Mouse (Mus musculus): ENCODE measurements around the gene Chic2. TPM values are rescaled to one million over a fixed set of nuclear protein-coding genes. Genes with fewer than 3 reads are reported as not detected.

The Chic2 gene
- polyA plus RNA-seq, 1 experiment from 2014 or later = 37.8 TPM

GRCm38 (mm10) chr5:74994947-74995346 is 49.6 kb downstream of the Chic2 start:
- peaks cover 12% of the 10 kb centered on the region for H3K9me3 ChIP-seq
- H3K4me3 ChIP-seq = no peak overlapping the region
- WGBS = 69% methylated on average over 8 of the region's 8 CpGs
- H3K36me3 ChIP-seq = peaks cover 35% of the 10 kb centered on the region
- H3K4me1 ChIP-seq = peaks cover 7% of the 10 kb centered on the region; the same call in 1 of the 2 replicates
- no peaks in the 10 kb centered on the region for H3K27me3 ChIP-seq (ENCODE audit: insufficient read depth, poor library complexity, severe bottlenecking)
- no peak overlapping the region for H3K27ac ChIP-seq
- no peak for DNase-seq (ENCODE audit: low spot score)

- WGBS = 67% methylated on average over 5 of the region's 5 CpGs
- Histone ChIP-seq H3K4me1 (peaks cover 15% of the 10 kb centered on the region), H3K36me3 (no peaks in the 10 kb centered on the region; the same call in 1 of the 2 replicates), H3K27ac (no peak overlapping the region), H3K27me3 (ENCODE audit: insufficient read depth, poor library complexity, severe bottlenecking) (peaks cover 13% of the 10 kb centered on the region; the same call in 1 of the 2 replicates), H3K4me3 (no peak overlapping the region), H3K9me3 (no peaks in the 10 kb centered on the region)
- no peak for DNase-seq (ENCODE audit: low spot score)
These were observed 60.5 kb downstream of the Chic2 start for GRCm38 (mm10) chr5:74984101-74984500.

GRCm38 (mm10) chr5:74980574-74980973 is 64.0 kb downstream of the Chic2 start:
- no peak overlapping the region for H3K27ac ChIP-seq
- H3K27me3 ChIP-seq (ENCODE audit: insufficient read depth, poor library complexity, severe bottlenecking) = peaks cover 23% of the 10 kb centered on the region
- DNase-seq (ENCODE audit: low spot score) = no peak
- H3K36me3 ChIP-seq = no peaks in the 10 kb centered on the region
- 75% methylated on average over 4 of the region's 4 CpGs for WGBS
- H3K9me3 ChIP-seq = no peaks in the 10 kb centered on the region
- H3K4me1 ChIP-seq = peaks cover 15% of the 10 kb centered on the region
- H3K4me3 ChIP-seq = no peak overlapping the region

- no peaks in the 10 kb centered on the region for H3K36me3 ChIP-seq
- H3K4me3 ChIP-seq = no peak overlapping the region
- H3K4me1 ChIP-seq = peaks cover 17% of the 10 kb centered on the region
- H3K27ac ChIP-seq = no peak overlapping the region
- DNase-seq (ENCODE audit: low spot score) = no peak
- WGBS = 15% methylated on average over 7 of the region's 7 CpGs
- peaks cover 23% of the 10 kb centered on the region for H3K27me3 ChIP-seq (ENCODE audit: insufficient read depth, poor library complexity, severe bottlenecking)
- H3K9me3 ChIP-seq = no peaks in the 10 kb centered on the region
These were observed 64.4 kb downstream of the Chic2 start for GRCm38 (mm10) chr5:74980154-74980553.

- no peaks in the 10 kb centered on the region for H3K36me3 ChIP-seq
- peaks cover 23% of the 10 kb centered on the region for H3K27me3 ChIP-seq (ENCODE audit: insufficient read depth, poor library complexity, severe bottlenecking)
- H3K9me3 ChIP-seq = no peaks in the 10 kb centered on the region
- H3K4me1 ChIP-seq = peaks cover 22% of the 10 kb centered on the region
- peak overlapping the region; percentile 23; the same call in 1 of the 2 replicates for H3K27ac ChIP-seq
- no peak overlapping the region for H3K4me3 ChIP-seq
- DNase-seq (ENCODE audit: low spot score) = no peak
- 39% methylated on average over 7 of the region's 7 CpGs for WGBS
These were observed 65.0 kb downstream of the Chic2 start for GRCm38 (mm10) chr5:74979586-74979985.

GRCm38 (mm10) chr5:74975507-74975906 is 69.1 kb downstream of the Chic2 start:
- 92% methylated on average over 7 of the region's 7 CpGs for WGBS
- DNase-seq (ENCODE audit: low spot score) = no peak
- Histone ChIP-seq H3K27ac (no peak overlapping the region; the same call in 1 of the 2 replicates), H3K27me3 (ENCODE audit: insufficient read depth, poor library complexity, severe bottlenecking) (peaks cover 19% of the 10 kb centered on the region), H3K36me3 (no peaks in the 10 kb centered on the region), H3K4me3 (no peak overlapping the region), H3K4me1 (peaks cover 26% of the 10 kb centered on the region), H3K9me3 (no peaks in the 10 kb centered on the region)

- Histone ChIP-seq H3K27me3 (ENCODE audit: insufficient read depth, poor library complexity, severe bottlenecking) (peaks cover 19% of the 10 kb centered on the region), H3K4me1 (peaks cover 23% of the 10 kb centered on the region), H3K36me3 (no peaks in the 10 kb centered on the region), H3K9me3 (no peaks in the 10 kb centered on the region), H3K27ac (peak overlapping the region; percentile 71), H3K4me3 (no peak overlapping the region)
- peak; percentile 77 for DNase-seq (ENCODE audit: low spot score)
- WGBS = 40% methylated on average over 12 of the region's 12 CpGs
These were observed 69.7 kb downstream of the Chic2 start for GRCm38 (mm10) chr5:74974726-74975411.

GRCm38 (mm10) chr5:74974061-74974581 is 70.5 kb downstream of the Chic2 start:
- H3K27ac ChIP-seq = peak overlapping the region; percentile 71
- no peaks in the 10 kb centered on the region for H3K9me3 ChIP-seq
- H3K4me1 ChIP-seq = peaks cover 17% of the 10 kb centered on the region
- no peak for DNase-seq (ENCODE audit: low spot score)
- whole genome bisulfite sequencing = 57% methylated on average over 22 of the region's 22 CpGs
- no peaks in the 10 kb centered on the region for H3K36me3 ChIP-seq
- peaks cover 16% of the 10 kb centered on the region for H3K27me3 ChIP-seq (ENCODE audit: insufficient read depth, poor library complexity, severe bottlenecking)
- no peak overlapping the region for H3K4me3 ChIP-seq

- H3K4me1 ChIP-seq = peaks cover 17% of the 10 kb centered on the region
- H3K27ac ChIP-seq = no peak overlapping the region
- no peaks in the 10 kb centered on the region for H3K36me3 ChIP-seq
- no peaks in the 10 kb centered on the region for H3K9me3 ChIP-seq
- WGBS = 74% methylated on average over 7 of the region's 7 CpGs
- no peak overlapping the region for H3K4me3 ChIP-seq
- DNase-seq (ENCODE audit: low spot score) = no peak
- H3K27me3 ChIP-seq (ENCODE audit: insufficient read depth, poor library complexity, severe bottlenecking) = peaks cover 9% of the 10 kb centered on the region; the same call in 1 of the 2 replicates
These were observed 73.2 kb downstream of the Chic2 start for GRCm38 (mm10) chr5:74971418-74971817.

- no peak for DNase-seq (ENCODE audit: low spot score)
- peaks cover 7% of the 10 kb centered on the region for H3K4me1 ChIP-seq
- no peaks in the 10 kb centered on the region for H3K9me3 ChIP-seq
- H3K27ac ChIP-seq = no peak overlapping the region
- peaks cover 14% of the 10 kb centered on the region; the same call in 1 of the 2 replicates for H3K27me3 ChIP-seq (ENCODE audit: insufficient read depth, poor library complexity, severe bottlenecking)
- WGBS = 89% methylated on average over 6 of the region's 6 CpGs
- H3K36me3 ChIP-seq = no peaks in the 10 kb centered on the region
- no peak overlapping the region for H3K4me3 ChIP-seq
These were observed 75.2 kb downstream of the Chic2 start for GRCm38 (mm10) chr5:74969341-74969740.

- Histone ChIP-seq H3K36me3 (no peaks in the 10 kb centered on the region), H3K4me1 (no peaks in the 10 kb centered on the region), H3K27me3 (ENCODE audit: insufficient read depth, poor library complexity, severe bottlenecking) (peaks cover 22% of the 10 kb centered on the region), H3K9me3 (no peaks in the 10 kb centered on the region), H3K4me3 (no peak overlapping the region), H3K27ac (no peak overlapping the region)
- WGBS = 83% methylated on average over 3 of the region's 3 CpGs
- no peak for DNase-seq (ENCODE audit: low spot score)
These were observed 76.7 kb downstream of the Chic2 start for GRCm38 (mm10) chr5:74967882-74968281.

GRCm38 (mm10) chr5:74966891-74967290 is 77.7 kb downstream of the Chic2 start:
- no peaks in the 10 kb centered on the region for H3K36me3 ChIP-seq
- WGBS = 75% methylated on average over 10 of the region's 10 CpGs
- no peak for DNase-seq (ENCODE audit: low spot score)
- H3K27ac ChIP-seq = no peak overlapping the region
- no peaks in the 10 kb centered on the region for H3K4me1 ChIP-seq
- no peak overlapping the region for H3K4me3 ChIP-seq
- H3K9me3 ChIP-seq = no peaks in the 10 kb centered on the region
- H3K27me3 ChIP-seq (ENCODE audit: insufficient read depth, poor library complexity, severe bottlenecking) = peaks cover 27% of the 10 kb centered on the region

GRCm38 (mm10) chr5:74962771-74963170 is 81.8 kb downstream of the Chic2 start:
- WGBS = 67% methylated on average over 5 of the region's 5 CpGs

More at GRCm38 (mm10) chr5:74962771-74963170, 81.8 kb downstream of the Chic2 start:
- DNase-seq (ENCODE audit: low spot score) = no peak
- H3K9me3 ChIP-seq = no peaks in the 10 kb centered on the region
- H3K27me3 ChIP-seq (ENCODE audit: insufficient read depth, poor library complexity, severe bottlenecking) = peaks cover 47% of the 10 kb centered on the region
- H3K36me3 ChIP-seq = no peaks in the 10 kb centered on the region
- H3K4me1 ChIP-seq = peaks cover 10% of the 10 kb centered on the region
- H3K27ac ChIP-seq = no peak overlapping the region
- no peak overlapping the region for H3K4me3 ChIP-seq
